Mouse (Mus musculus): ENCODE results near the gene Smad3. TPM values are rescaled to one million over a fixed set of nuclear protein-coding genes. Genes with fewer than 3 reads are reported as not detected.

Gene Smad3
- polyA plus RNA-seq, 1 experiment from 2014 or later: 2.7 TPM

- 65% methylated on average over 8 of the region's 8 CpGs for WGBS (ENCODE audit: insufficient replicate concordance)
- no peak for DNase-seq
- peaks cover 55% of the 10 kb centered on the region for H3K36me3 ChIP-seq
Measured at GRCm38 (mm10) chr9:63645084-63645483, 112.7 kb downstream of the Smad3 start.

GRCm38 (mm10) chr9:63644011-63644410 lies 113.8 kb downstream of the Smad3 start:
- no peak for ATAC-seq (ENCODE audit: low read depth)
- H3K4me1 ChIP-seq (replicated peaks): 0 out of 2 replicates have a peak, but pooled peaks cover 7% of the 10 kb centered on the region
- H3K36me3 ChIP-seq: peaks cover 56% of the 10 kb centered on the region
- 86% methylated on average over 6 of the region's 6 CpGs for WGBS (ENCODE audit: insufficient replicate concordance)
- no peak overlapping the region for H3K27ac ChIP-seq
- H3K9ac ChIP-seq: no peak overlapping the region
- H3K4me2 ChIP-seq: no peak overlapping the region
- no peak for DNase-seq
- no peaks in the 10 kb centered on the region for H3K9me3 ChIP-seq (replicated peaks)
- no peaks in the 10 kb centered on the region for H3K27me3 ChIP-seq
- no peak overlapping the region for H3K4me3 ChIP-seq (replicated peaks)

More at GRCm38 (mm10) chr9:63645084-63645483, 112.7 kb downstream of the Smad3 start:
- H3K9me3 ChIP-seq (replicated peaks): no peaks in the 10 kb centered on the region
- H3K4me2 ChIP-seq: no peak overlapping the region
- ATAC-seq (ENCODE audit: low read depth): 0 out of 2 replicates have a peak, but pooled peaks have one; percentile 26
- no peaks in the 10 kb centered on the region for H3K27me3 ChIP-seq
- H3K4me1 ChIP-seq (replicated peaks): 0 out of 2 replicates have a peak, but pooled peaks cover 7% of the 10 kb centered on the region
- H3K27ac ChIP-seq: no peak overlapping the region
- H3K9ac ChIP-seq: no peak overlapping the region
- H3K4me3 ChIP-seq (replicated peaks): no peak overlapping the region

- Histone ChIP-seq H3K4me1 (replicated peaks) (0 out of 2 replicates have a peak, but pooled peaks cover 7% of the 10 kb centered on the region), H3K9me3 (replicated peaks) (no peaks in the 10 kb centered on the region), H3K4me3 (replicated peaks) (no peak overlapping the region), H3K27me3 (no peaks in the 10 kb centered on the region), H3K4me2 (no peak overlapping the region), H3K36me3 (peaks cover 63% of the 10 kb centered on the region), H3K9ac (no peak overlapping the region), H3K27ac (no peak overlapping the region)
- DNase-seq (no peak), ATAC-seq (ENCODE audit: low read depth) (no peak)
- WGBS (ENCODE audit: insufficient replicate concordance): 87% methylated on average over 4 of the region's 4 CpGs
Measured at GRCm38 (mm10) chr9:63641983-63642646, 115.7 kb downstream of the Smad3 start.

- no peaks in the 10 kb centered on the region for H3K27me3 ChIP-seq
- no peak overlapping the region for H3K4me2 ChIP-seq
- H3K4me3 ChIP-seq (replicated peaks): no peak overlapping the region
- no peak for ATAC-seq (ENCODE audit: low read depth)
- no peak overlapping the region for H3K9ac ChIP-seq
- WGBS (ENCODE audit: insufficient replicate concordance): 80% methylated on average over 7 of the region's 7 CpGs
- no peaks in the 10 kb centered on the region for H3K9me3 ChIP-seq (replicated peaks)
- H3K4me1 ChIP-seq (replicated peaks): no peaks in the 10 kb centered on the region
- no peak for DNase-seq
- no peak overlapping the region for H3K27ac ChIP-seq
- H3K36me3 ChIP-seq: peaks cover 86% of the 10 kb centered on the region
Measured at GRCm38 (mm10) chr9:63636113-63636512, 121.7 kb downstream of the Smad3 start.

GRCm38 (mm10) chr9:63633334-63633733 lies 124.5 kb downstream of the Smad3 start:
- ATAC-seq (ENCODE audit: low read depth): no peak
- no peak overlapping the region for H3K4me2 ChIP-seq
- no peaks in the 10 kb centered on the region for H3K9me3 ChIP-seq (replicated peaks)
- H3K4me3 ChIP-seq (replicated peaks): no peak overlapping the region
- no peak overlapping the region for H3K9ac ChIP-seq
- DNase-seq: no peak
- 79% methylated on average over 7 of the region's 7 CpGs for WGBS (ENCODE audit: insufficient replicate concordance)
- peaks cover 85% of the 10 kb centered on the region for H3K36me3 ChIP-seq
- no peaks in the 10 kb centered on the region for H3K4me1 ChIP-seq (replicated peaks)
- H3K27me3 ChIP-seq: no peaks in the 10 kb centered on the region
- no peak overlapping the region for H3K27ac ChIP-seq

GRCm38 (mm10) chr9:63632924-63633323 lies 124.9 kb downstream of the Smad3 start:
- H3K36me3 ChIP-seq: peaks cover 86% of the 10 kb centered on the region

GRCm38 (mm10) chr9:63632045-63632444 lies 125.7 kb downstream of the Smad3 start:
- Histone ChIP-seq H3K9ac (no peak overlapping the region), H3K4me3 (replicated peaks) (no peak overlapping the region), H3K27me3 (no peaks in the 10 kb centered on the region), H3K4me2 (no peak overlapping the region), H3K36me3 (peaks cover 82% of the 10 kb centered on the region), H3K9me3 (replicated peaks) (no peaks in the 10 kb centered on the region), H3K4me1 (replicated peaks) (no peaks in the 10 kb centered on the region), H3K27ac (no peak overlapping the region)
- ATAC-seq (ENCODE audit: low read depth): no peak
- 80% methylated on average over 4 of the region's 4 CpGs for WGBS (ENCODE audit: insufficient replicate concordance)
- no peak for DNase-seq

More at GRCm38 (mm10) chr9:63632924-63633323, 124.9 kb downstream of the Smad3 start:
- no peaks in the 10 kb centered on the region for H3K4me1 ChIP-seq (replicated peaks)
- H3K27ac ChIP-seq: no peak overlapping the region
- H3K4me2 ChIP-seq: no peak overlapping the region
- DNase-seq (no peak), ATAC-seq (ENCODE audit: low read depth) (no peak)
- no peak overlapping the region for H3K4me3 ChIP-seq (replicated peaks)
- WGBS (ENCODE audit: insufficient replicate concordance): 81% methylated on average over 11 of the region's 11 CpGs
- no peak overlapping the region for H3K9ac ChIP-seq
- H3K27me3 ChIP-seq: no peaks in the 10 kb centered on the region
- H3K9me3 ChIP-seq (replicated peaks): no peaks in the 10 kb centered on the region

GRCm38 (mm10) chr9:63625090-63625756 lies 132.6 kb downstream of the Smad3 start:
- Histone ChIP-seq H3K4me1 (replicated peaks) (no peaks in the 10 kb centered on the region), H3K4me3 (replicated peaks) (no peak overlapping the region), H3K36me3 (peaks cover 74% of the 10 kb centered on the region), H3K27me3 (no peaks in the 10 kb centered on the region), H3K9me3 (replicated peaks) (no peaks in the 10 kb centered on the region), H3K9ac (no peak overlapping the region), H3K27ac (no peak overlapping the region), H3K4me2 (no peak overlapping the region)
- DNase-seq: no peak
- no peak for ATAC-seq (ENCODE audit: low read depth)
- 84% methylated on average over 9 of the region's 9 CpGs for WGBS (ENCODE audit: insufficient replicate concordance)

- H3K36me3 ChIP-seq: peaks cover 76% of the 10 kb centered on the region
- no peak overlapping the region for H3K4me3 ChIP-seq (replicated peaks)
- no peak for DNase-seq
- no peak overlapping the region for H3K9ac ChIP-seq
- H3K27ac ChIP-seq: no peak overlapping the region
- no peaks in the 10 kb centered on the region for H3K4me1 ChIP-seq (replicated peaks)
- no peaks in the 10 kb centered on the region for H3K9me3 ChIP-seq (replicated peaks)
- H3K4me2 ChIP-seq: no peak overlapping the region
- 83% methylated on average over 15 of the region's 15 CpGs for WGBS (ENCODE audit: insufficient replicate concordance)
- ATAC-seq (ENCODE audit: low read depth): no peak
- H3K27me3 ChIP-seq: no peaks in the 10 kb centered on the region
Measured at GRCm38 (mm10) chr9:63623895-63624569, 133.8 kb downstream of the Smad3 start.

- Histone ChIP-seq H3K4me3 (replicated peaks) (no peak overlapping the region), H3K9me3 (replicated peaks) (no peaks in the 10 kb centered on the region), H3K4me2 (no peak overlapping the region), H3K4me1 (replicated peaks) (peaks cover 21% of the 10 kb centered on the region), H3K27me3 (no peaks in the 10 kb centered on the region), H3K27ac (no peak overlapping the region), H3K36me3 (peaks cover 62% of the 10 kb centered on the region), H3K9ac (no peak overlapping the region)
- no peak for ATAC-seq (ENCODE audit: low read depth)
- WGBS (ENCODE audit: insufficient replicate concordance): 81% methylated on average over 2 of the region's 2 CpGs
- DNase-seq: no peak
Measured at GRCm38 (mm10) chr9:63617967-63618366, 139.8 kb downstream of the Smad3 start.

Data from liver, embryonic 13.5 days (tissue).